Mouse (Mus musculus) embryonic fibroblast, embryonic 13.5 days (primary cell): ENCODE measurements at regions not wholly inside any gene's neighbourhood (a gene's known extent, or its start where the extent isn't known, plus 50 kb on each side); places are given as distances from the start of the nearest gene placed in this dataset.

Experiments
- H3K27ac ChIP-seq: 2 replicates; pipeline ENCODE4 v1.5.1; 2012; ENCODE audit warnings: low read length, control low read depth, inconsistent platforms; ENCODE audit not compliant: insufficient read depth
- H3K4me1 ChIP-seq: 2 replicates; pipeline ENCODE4 v1.6.1; 2011; ENCODE audit warnings: low read length; ENCODE audit not compliant: control insufficient read depth, insufficient read depth
- H3K4me3 ChIP-seq: 2 replicates; pipeline ENCODE4 v1.5.1; 2011; ENCODE audit warnings: mild to moderate bottlenecking, control low read depth, low read length; ENCODE audit not compliant: insufficient read depth
- CTCF ChIP-seq: IDR thresholded peaks from 2 replicates; pipeline ENCODE4 v1.5.1; 2011; ENCODE audit warnings: mild to moderate bottlenecking, control low read depth, low read length, moderate library complexity, borderline replicate concordance; ENCODE audit not compliant: insufficient read depth
- POLR2A ChIP-seq: IDR thresholded peaks from 2 replicates; pipeline ENCODE4 v1.6.1; 2011; ENCODE audit warnings: low read depth, mild to moderate bottlenecking, control low read depth, low read length, moderate library complexity

DNA sequence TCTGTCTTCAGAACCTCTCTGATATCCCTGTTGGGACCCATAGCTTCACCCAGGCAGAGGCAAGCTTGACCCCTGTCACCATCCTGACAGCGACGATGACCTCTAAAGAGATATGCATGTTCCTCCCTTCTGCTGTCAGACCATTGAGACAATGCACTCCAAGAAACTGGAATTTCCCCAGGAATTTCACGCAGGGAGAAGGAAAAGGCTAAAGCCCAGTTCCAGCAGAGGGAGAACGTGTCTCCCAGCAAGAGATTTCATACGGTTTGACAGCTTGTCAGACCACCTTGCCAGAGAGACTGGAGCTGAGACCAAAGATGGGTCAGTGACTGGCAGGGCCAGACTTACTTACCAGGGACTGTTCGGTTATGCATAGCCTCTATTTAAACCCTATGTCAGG is 167.9 kb downstream of the Rplp1 start:
- Histone ChIP-seq H3K4me1 (no peaks in the 10 kb centered on the region), H3K4me3 (no peak overlapping the region), H3K27ac (no peak overlapping the region)
- TF ChIP-seq POLR2A (no peak), CTCF (no peak)

DNA sequence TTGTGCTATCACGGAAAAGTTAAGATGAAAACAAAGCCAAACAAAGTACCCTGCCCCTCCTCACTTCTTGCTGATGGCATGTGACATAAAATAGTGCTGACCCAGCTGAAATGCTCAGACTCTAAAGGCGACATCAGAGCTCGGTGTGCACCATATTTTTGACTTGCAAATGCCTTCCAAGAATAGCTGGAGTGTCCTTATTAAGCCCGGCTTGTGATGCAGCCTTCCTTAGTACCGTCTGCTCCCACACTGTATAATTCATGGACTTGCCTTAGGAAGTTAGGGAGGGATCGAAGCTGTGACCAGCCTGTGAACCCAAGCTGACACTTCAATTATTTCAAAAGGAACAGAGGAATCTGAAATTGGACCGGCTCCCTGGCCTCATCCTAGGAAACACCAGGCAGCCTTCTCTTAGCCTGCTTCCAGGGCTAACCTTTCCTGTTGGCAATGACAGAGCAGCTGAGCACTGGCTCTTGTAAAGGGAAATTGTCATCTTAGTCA is 169.0 kb downstream of the Rplp1 start:
- Histone ChIP-seq H3K27ac (no peak overlapping the region), H3K4me3 (no peak overlapping the region), H3K4me1 (no peaks in the 10 kb centered on the region)
- TF ChIP-seq CTCF: no peak
- TF ChIP-seq POLR2A: no peak

DNA sequence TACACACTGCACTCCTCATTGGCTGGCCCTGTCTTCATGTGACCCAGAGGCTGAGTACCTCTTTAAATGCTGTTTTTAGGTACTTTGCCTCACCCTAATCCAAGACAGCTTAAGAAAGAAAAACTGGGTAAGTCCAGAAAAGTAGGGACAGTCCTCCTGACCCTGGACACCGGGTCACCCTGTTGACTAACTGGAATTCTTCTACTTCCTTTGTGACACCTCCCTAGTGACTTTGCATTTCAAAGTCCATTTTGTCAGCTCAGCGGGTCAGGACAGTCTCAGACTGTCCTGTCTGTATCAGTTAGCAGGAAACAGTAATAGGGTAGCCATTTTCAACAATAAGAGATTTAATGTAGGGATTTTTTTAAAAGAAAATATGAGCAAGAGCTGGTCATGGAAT is 180.8 kb downstream of the Rplp1 start:
- Histone ChIP-seq H3K4me3 (no peak overlapping the region), H3K4me1 (no peaks in the 10 kb centered on the region), H3K27ac (no peak overlapping the region)
- no peak for TF ChIP-seq CTCF
- no peak for TF ChIP-seq POLR2A

DNA sequence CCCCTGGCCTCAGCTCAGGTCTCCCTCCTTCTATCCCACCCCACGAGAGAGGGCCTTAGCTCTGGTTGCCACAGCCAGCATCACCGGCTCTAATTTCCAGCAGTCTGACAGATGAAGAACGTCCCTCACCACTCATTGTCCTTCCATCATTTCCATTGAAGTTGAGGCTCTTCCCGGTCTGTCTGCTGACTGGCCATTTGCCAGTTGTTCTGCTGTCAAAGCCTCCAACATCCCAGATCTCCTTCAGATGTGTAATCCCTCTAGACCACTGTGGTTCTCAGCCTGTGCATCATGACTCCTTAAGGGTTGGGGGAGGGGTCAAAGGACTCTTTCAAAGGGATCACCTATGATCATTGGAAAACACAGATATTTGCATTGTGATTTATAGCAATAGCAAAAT is 181.6 kb downstream of the Rplp1 start:
- no peak overlapping the region for H3K4me3 ChIP-seq
- H3K4me1 ChIP-seq: no peaks in the 10 kb centered on the region
- no peak overlapping the region for H3K27ac ChIP-seq

DNA sequence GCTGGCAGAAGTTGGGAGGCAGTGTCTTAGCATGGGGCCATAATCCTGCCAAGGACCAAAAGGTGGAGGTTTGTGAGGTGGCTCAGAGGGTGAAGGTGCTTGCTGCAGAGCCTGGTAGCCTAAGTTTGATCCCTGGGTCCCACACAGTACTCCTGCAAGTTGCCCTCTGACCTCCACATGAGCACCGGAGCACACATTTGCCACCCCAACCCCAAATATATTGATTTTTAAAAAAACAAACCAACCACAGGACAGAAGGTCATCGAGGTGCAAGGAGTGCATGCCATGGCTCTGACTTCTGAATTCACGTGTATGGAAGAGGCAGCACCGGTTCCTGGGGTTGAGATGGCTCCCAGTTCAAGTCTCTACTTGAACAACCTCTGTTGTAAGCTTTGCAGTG is 186.2 kb downstream of the Rplp1 start:
- H3K27ac ChIP-seq: no peak overlapping the region
- TF ChIP-seq CTCF (no peak), POLR2A (no peak)
- no peaks in the 10 kb centered on the region for H3K4me1 ChIP-seq
- H3K4me3 ChIP-seq: no peak overlapping the region

More for the DNA sequence above, 181.6 kb downstream of the Rplp1 start:
- TF ChIP-seq CTCF (no peak), POLR2A (no peak)

DNA sequence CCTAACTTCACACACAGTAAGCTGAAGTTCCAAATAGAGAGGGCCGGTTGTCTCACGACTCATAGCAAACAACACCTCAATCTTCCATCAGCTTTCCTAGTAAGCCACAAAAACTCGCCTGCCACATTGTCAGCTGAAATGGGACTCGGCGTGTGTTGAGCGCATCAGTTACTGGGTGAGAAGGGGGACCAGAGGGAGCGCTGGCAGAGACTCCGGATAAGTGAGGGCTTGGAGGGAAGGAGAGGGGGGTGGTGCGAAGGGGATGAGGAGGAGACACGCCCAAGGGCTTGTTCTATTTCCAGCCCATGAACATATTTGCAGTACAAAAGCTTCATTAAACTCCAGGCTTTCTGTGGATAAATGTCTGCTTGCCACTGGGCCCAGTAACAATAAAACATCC is 186.7 kb downstream of the Rplp1 start:
- no peak for TF ChIP-seq POLR2A
- TF ChIP-seq CTCF: no peak
- Histone ChIP-seq H3K4me3 (no peak overlapping the region), H3K4me1 (no peaks in the 10 kb centered on the region), H3K27ac (no peak overlapping the region)

DNA sequence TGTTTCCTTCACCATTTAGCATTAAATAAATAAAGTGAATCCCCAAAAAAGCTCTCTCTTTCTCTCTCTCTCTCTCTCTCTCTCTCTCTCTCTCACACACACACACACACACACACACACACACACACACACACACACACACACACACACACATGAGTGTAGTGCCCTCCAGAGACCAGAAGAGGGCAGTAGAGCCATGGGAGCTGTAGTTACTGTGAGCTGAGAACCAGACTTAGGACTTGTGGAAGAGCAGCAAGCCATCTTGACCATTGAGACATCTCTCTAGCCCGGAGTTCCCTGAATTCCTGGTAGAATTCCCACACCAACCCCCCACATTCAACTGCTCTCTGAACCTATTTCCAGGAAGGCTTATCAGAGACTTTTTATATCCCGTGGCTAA is 190.3 kb downstream of the Rplp1 start:
- Histone ChIP-seq H3K4me3 (no peak overlapping the region), H3K27ac (no peak overlapping the region), H3K4me1 (no peaks in the 10 kb centered on the region)
- no peak for TF ChIP-seq POLR2A
- no peak for TF ChIP-seq CTCF

DNA sequence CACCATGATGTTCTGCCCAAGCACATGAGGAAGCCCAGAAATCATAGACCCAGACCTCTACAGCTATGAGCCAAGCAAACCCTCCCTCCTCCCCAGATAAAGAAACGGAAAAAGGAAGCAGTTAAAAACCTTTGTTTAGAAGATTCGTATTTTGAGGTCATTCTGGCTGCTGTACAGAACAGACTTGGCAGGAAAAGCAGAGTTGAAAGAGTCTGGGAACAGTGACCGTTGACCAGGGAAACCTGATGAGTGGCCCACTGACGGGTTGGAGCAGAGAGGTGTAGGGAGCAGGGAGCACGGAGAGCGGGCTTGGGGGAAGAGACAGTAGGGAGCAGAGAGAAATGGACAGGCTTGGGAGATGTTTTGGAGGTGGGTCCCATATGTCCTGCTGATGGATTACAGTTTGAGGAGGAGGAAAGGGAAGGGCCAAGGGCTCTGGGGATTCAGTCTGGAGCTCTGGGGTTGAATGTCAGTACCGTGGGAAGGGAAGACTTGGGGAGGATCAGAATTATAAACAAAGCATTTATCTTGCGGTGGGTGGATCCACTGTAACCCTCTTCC is 191.2 kb downstream of the Rplp1 start:
- H3K4me1 ChIP-seq: no peaks in the 10 kb centered on the region
- TF ChIP-seq POLR2A: no peak
- no peak for TF ChIP-seq CTCF
- H3K27ac ChIP-seq: no peak overlapping the region
- H3K4me3 ChIP-seq: no peak overlapping the region

DNA sequence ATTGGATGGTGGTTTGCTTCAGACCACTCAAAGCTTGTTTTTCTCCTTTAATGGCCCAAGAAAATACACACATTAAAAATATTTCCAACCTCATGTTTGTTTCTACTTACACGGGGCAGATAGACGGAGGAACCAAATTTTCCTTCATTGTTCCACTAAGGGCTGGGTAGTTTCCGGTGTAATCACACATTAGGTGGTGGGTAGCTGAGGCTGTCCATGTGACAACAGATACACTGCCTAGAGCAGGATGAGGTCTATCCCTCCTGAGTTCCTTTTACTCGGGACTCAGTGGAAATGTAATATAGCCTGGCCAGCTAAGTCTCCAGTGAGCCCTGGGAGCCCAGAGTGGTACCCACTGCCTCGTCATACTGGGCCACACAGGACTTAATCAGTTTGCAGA is 192.5 kb downstream of the Rplp1 start:
- TF ChIP-seq POLR2A (no peak), CTCF (no peak)
- Histone ChIP-seq H3K27ac (no peak overlapping the region), H3K4me1 (no peaks in the 10 kb centered on the region), H3K4me3 (no peak overlapping the region)

DNA sequence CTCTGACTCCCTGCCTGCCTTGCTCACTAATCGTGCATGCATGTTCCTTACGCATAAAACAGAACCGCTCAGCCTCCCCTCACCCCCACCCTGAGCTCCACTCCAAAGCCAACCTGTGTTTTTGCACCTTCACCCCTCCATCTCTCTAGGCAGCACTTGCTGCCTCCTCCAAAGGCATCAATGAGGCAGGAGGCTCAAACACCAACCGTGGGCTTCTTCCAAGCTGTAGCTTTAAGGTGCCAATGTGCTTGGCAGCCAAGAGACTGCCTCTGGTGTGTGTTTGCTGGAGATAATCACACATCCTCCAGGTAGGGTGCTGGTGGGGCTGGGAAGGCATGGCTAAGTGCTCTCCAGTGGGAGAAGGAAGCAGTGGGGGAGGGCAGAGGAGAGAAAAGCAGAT is 193.3 kb downstream of the Rplp1 start:
- no peak for TF ChIP-seq POLR2A
- TF ChIP-seq CTCF: no peak
- Histone ChIP-seq H3K4me1 (no peaks in the 10 kb centered on the region), H3K4me3 (no peak overlapping the region), H3K27ac (no peak overlapping the region)

DNA sequence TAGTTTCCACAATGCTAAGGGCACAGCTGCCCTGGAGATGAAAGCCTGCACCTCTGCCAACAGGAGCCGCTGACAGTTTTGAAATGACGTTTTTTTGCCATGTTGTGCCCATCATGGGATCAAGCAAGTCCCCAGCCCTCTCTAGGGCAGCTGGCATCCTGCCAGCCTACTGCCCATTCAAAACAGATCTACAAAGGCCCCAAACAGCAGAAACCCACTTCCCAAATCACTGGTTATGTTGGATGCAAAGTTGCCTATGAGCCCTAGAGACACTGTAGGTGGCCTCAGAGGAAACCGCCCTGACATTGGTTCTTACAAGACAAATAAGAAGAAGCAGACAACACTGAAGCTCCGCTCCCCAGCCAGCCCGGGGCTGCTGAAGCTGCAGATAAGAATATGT is 194.1 kb downstream of the Rplp1 start:
- TF ChIP-seq POLR2A (no peak), CTCF (no peak)
- no peak overlapping the region for H3K4me3 ChIP-seq
- H3K27ac ChIP-seq: no peak overlapping the region
- H3K4me1 ChIP-seq: no peaks in the 10 kb centered on the region
